Mouse (Mus musculus) heart, postnatal 36 days (tissue): ENCODE data around the gene Vcpkmt. TPM values are rescaled to one million over a fixed set of nuclear protein-coding genes. Genes with fewer than 3 reads are reported as not detected.

Experiments used
- DNase-seq, 2 experiments: peaks; one replicate each; pipeline ENCODE4 v3.0.0; 2021 to 2022
- intact Hi-C: fragments of 180-260 bp; cut with DNase I; formaldehyde crosslinking; loops from one replicate; pipeline ENCODE4 v1.15.1; 2025
- microRNA-seq, 2 experiments: library from miRNA; unstranded; fragments of <30 nt; microRNA quantifications; one replicate each; pipeline ENCODE4 v1.2.0; 2021; ENCODE audit warnings: borderline number of aligned reads in 2 of 2
- total RNA-seq, 2 experiments: library from RNA; stranded (reverse); gene quantifications; 2 replicates each; pipeline ENCODE4 v1.2.3; 2021

Vcpkmt gene
- total RNA-seq, 2 experiments from 2014 or later = 2.7 to 4.9 TPM

GRCm38 (mm10) chr12:69539353-69539752 lies 43.5 kb downstream of the Vcpkmt start:
- DNase-seq = no peak
- intact Hi-C loops = no loop called here

- intact Hi-C loops = no loop called here
These were observed 44.4 kb downstream of the Vcpkmt start for GRCm38 (mm10) chr12:69538362-69538950.

GRCm38 (mm10) chr12:69537675-69538361 lies 45.0 kb downstream of the Vcpkmt start:
- DNase-seq = peak; percentile 58 to 72
- intact Hi-C loops = loop anchor here (1.0 kb wide), 1 partner anchor 36 kb away; no protein-coding TSS in a partner anchor

More at GRCm38 (mm10) chr12:69538362-69538950, 44.4 kb downstream of the Vcpkmt start:
- peak in 1 of 2 experiments; percentile 37 for DNase-seq

- intact Hi-C loops = loop anchor here (1.0 kb wide), 1 partner anchor 35 kb away; no protein-coding TSS in a partner anchor
These were observed 45.6 kb downstream of the Vcpkmt start for GRCm38 (mm10) chr12:69537243-69537674.

GRCm38 (mm10) chr12:69536616-69537242 lies 46.1 kb downstream of the Vcpkmt start:
- intact Hi-C loops = loop anchor here (1.0 kb wide), 1 partner anchor 34 kb away; no protein-coding TSS in a partner anchor
- no peak for DNase-seq

More at GRCm38 (mm10) chr12:69537243-69537674, 45.6 kb downstream of the Vcpkmt start:
- peak; percentile 59 for DNase-seq

GRCm38 (mm10) chr12:69533237-69533636 lies 49.6 kb downstream of the Vcpkmt start:
- intact Hi-C loops = no loop called here

GRCm38 (mm10) chr12:69532530-69532929 lies 50.3 kb downstream of the Vcpkmt start:
- intact Hi-C loops = no loop called here

More at GRCm38 (mm10) chr12:69533237-69533636, 49.6 kb downstream of the Vcpkmt start:
- DNase-seq = no peak

GRCm38 (mm10) chr12:69532091-69532490 lies 50.7 kb downstream of the Vcpkmt start:
- intact Hi-C loops = no loop called here
- DNase-seq = no peak

More at GRCm38 (mm10) chr12:69532530-69532929, 50.3 kb downstream of the Vcpkmt start:
- no peak for DNase-seq

- intact Hi-C loops = no loop called here
These were observed 53.0 kb downstream of the Vcpkmt start for GRCm38 (mm10) chr12:69529694-69530403.

GRCm38 (mm10) chr12:69528275-69529032 lies 54.4 kb downstream of the Vcpkmt start:
- no peak for DNase-seq

More at GRCm38 (mm10) chr12:69529694-69530403, 53.0 kb downstream of the Vcpkmt start:
- DNase-seq = no peak

More at GRCm38 (mm10) chr12:69528275-69529032, 54.4 kb downstream of the Vcpkmt start:
- intact Hi-C loops = no loop called here

Small RNA genes lying within 50 kb of the gene (microRNA-seq; reads per million reads assigned to microRNA genes)
- gene Gm23018 = 0 reads per million in 2 experiments

Other genes starting within 250 kb of the Vcpkmt start
- gene Nemf, start 225.9 kb downstream of the Vcpkmt start, total RNA-seq = 10 to 100 TPM; 22.3 to 24.1 TPM
- gene Arf6, start 210.9 kb downstream of the Vcpkmt start, total RNA-seq = 10 to 100 TPM; 37.2 to 39.8 TPM
- gene Gm9887, start 210.6 kb downstream of the Vcpkmt start, total RNA-seq = not detected
- gene Sos2, start 98.8 kb upstream of the Vcpkmt start, total RNA-seq = 10 to 100 TPM; 35.5 to 36.2 TPM
- 10 to 100 TPM; 47.4 to 53.7 TPM for gene L2hgdh, start 141.8 kb upstream of the Vcpkmt start, total RNA-seq
- 10 to 100 TPM; 30.3 to 31.9 TPM for gene Atp5s, start 141.9 kb upstream of the Vcpkmt start, total RNA-seq
- gene Cdkl1, start 208.2 kb upstream of the Vcpkmt start, total RNA-seq = 10 to 100 TPM in 1 of 2 experiments, 1 to 10 TPM in 1; 6.3 to 13.9 TPM